Mouse (Mus musculus) kidney, postnatal 25 days (tissue): Measurements from ENCODE around the gene Ipo8.

Source experiments
- DNase-seq, 2 experiments: peaks; one replicate each; pipeline ENCODE4 v3.0.0; 2021; ENCODE audit warnings: mixed read lengths in 2 of 2

The Ipo8 gene

DNA sequence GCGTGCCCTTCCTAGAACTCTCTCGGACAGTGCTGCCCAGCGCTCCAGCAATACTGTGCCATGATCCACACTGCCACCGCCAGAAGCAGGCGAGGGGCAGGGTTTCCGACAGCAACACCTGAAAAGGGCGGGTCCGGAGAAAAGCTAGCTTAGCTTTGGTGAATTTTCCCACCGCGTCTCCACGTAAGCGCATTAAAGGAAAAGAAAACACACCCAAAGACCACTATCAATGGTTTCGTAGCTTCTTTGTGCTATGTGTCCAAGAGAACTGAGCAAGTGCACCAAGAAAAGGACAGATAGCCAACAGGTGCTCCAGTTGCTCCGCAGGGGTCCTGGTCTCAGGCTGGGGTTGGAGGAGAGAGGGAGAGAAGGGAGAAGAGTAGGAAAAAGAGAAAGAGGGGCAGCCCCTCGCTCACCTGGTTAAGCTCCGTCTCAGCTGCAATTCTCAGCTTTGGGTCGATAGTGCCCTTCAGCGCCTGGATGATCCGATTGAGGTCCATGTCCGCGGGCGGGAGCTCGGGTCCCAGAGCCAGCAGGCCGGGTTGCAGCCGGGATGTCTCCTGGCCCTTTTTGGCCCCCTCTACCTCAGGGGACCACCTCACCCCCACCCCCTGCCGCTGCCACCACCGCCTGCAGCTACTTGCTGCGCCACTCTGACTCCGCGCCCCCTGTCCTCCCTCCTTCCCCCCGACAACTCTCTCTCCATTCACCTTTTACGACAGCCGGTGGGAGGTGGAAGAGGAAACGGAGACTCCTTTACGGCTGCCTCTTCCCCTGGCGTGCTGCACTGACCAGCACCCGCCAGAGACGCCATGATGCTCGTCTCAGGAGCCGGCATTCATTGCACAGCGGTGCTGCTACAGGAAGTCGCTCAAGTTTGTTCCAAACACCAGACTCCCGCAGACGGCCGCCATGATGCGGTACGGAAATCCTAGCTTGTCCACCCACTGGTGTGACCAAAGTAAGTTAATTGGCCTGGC lies at the start of gene Ipo8:
Ipo8 (minus strand) TSS at position 720 of the 980 bp plus-strand sequence.
- DNase-seq = peak; percentile 93 to 97

DNA sequence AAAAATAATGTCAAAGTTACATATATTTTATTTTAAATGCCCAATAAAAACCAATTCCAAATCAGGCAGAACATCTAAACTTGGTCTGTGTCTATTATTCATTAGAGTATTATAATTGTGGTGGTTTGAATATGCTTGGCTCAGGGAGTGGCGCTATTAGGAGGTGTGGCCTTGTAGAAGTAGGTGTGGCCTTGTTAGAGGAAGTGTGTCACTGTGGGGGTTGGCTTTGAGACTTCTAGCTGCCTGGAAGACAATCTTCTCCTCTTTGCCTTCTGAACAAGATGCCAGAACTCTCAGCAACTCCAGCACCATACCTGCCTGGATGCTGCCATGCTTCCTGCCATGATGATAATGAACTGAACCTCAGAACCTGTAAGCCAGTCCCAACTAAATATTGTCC lies 42.6 kb upstream of the Ipo8 start:
- no peak for DNase-seq

DNA sequence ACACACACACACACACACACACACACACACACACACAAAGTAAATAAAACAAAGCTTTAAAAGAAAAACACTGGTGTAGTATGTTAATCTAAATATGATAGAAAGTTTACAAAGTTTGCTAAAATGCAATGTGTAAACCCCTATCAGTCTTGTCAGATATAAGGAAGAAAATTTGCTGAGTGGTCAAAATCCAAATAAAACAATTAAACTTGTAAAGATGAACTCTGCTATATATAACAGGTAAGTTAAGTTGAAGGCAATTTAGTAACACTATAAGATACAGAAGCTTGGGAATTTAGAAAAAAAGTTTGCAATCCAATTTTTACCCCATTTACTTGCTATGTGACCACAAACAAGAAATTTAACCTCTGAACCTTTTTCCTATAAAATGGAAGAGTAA lies 14.4 kb upstream of the Ipo8 start:
- no peak for DNase-seq

DNA sequence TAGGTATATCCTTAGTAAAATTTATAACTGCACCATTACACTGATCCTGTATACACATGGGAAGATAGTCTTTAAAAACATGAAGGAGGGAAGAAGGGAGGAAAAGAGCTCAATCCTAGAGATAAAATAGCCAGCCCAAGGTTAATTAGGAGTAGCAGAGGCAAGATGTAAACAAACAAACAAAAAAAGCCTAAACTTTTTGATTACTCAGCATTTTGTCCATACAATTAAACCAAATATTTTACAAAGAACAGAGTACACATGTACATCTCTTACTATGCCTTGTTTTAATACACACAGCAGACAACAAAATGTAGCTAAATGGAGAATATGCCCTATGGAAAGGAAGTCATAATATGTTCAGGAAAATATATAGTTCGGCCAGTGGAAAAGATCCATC lies 10.5 kb upstream of the Ipo8 start:
- DNase-seq = no peak

DNA sequence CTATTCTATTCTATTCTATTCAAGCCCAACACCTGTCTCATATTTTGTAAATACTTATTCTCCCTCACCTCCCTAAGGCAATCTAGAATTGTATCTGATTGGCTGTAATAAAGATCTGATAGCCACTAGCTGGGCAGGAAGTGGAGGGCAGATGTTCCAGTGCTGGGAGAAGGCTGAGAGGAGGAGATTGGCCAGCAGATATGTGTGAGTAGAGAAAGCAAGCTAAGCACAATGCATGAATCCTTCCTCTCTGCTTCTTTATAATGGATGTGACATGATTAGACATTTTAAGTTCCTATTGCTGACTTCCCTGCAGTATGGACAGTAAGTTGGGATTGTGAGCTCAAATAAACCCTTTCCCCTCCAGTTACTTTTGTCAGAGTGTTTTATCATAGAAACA lies 7.2 kb upstream of the Ipo8 start:
- no peak for DNase-seq

DNA sequence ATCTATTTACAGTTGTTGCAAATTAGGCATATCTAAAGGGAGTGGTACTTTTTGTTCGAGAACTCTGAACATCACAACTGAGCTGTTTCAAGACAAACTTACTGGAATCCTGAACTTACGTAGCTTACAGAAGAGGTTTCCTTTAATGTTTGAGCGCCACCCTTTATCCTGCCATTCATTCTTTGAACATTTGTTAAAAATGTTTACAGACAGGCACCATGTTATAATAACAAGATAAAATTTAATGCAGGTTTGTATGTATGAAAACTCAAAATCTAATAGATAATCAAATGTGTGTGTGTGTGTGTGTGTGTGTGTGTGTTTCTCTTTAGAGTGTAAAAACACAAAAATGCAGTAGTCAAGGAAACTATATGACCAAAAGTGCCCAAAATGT lies 458 bp upstream of the Ipo8 start:
- no peak for DNase-seq

DNA sequence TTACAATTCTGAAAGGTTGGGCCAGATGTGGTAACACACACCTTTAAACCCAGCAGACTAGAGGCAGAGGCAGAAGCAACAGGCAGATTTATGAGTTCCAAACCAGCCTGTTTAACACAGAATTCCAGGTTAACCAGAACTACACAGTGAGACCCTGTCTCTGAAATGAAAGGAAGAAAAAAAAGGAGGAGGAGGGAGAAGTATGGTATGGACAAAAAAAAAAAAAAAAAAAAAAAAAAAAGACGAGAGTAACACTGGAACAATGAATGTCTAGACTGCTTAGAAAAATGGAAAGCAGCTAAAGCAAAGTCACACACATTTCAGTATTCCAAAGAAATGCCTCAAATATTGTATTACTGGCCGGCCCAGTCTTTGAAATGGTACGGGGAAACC lies 916 bp downstream of the Ipo8 start:
- DNase-seq = no peak

DNA sequence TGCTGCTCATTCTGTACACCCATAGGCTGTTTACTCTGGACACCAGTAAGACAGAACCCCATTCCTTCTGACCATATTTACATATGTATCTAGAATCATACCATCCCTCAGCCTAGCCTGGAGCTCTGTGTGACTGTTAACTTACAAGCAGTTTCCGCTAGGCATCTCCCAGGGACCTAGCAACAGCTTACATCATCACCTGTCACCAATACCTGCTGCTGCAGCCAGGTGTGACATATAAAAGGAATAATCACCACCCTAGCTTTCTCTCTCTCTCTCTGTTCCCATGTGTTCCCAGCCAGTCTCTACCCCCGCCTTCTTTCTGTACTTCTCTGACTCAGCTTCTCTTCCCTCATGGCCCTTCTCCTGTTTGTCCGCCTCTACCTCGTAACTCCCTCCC lies 5.1 kb downstream of the Ipo8 start:
- peak in 1 of 2 experiments; percentile 14 for DNase-seq

DNA sequence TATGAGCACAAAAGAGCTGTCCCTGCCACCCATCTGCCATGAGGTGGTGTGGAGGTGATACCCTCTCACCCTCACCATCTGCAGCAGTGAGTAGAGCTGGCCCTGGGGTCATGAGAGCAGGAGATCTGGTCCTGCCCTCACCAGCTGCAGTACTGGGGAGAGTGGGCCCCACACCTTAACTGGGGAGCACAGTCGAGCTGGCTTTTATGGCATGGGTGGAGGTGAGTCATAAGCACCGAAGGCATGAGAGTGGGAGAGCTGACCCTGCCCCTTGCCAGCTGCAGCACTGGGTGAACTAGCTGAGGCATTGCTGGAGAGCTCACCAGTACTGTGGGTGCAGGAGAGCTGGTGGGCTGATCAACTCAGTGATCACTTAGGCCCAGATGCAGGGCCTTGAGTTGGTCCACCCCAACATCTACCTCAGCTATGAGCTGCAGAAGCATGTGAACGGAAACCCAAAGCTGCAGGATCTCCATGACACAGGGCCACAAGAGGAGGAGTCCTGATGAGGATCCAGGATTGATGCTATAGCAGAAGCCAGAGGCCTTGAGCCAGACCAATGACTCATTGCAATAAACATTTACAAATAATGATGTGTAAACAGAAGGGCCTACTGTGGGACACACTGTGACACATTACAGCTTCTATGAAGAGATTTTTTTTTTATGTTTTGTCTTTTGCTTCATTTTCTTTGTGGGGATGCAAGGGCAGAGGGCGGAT lies 12.5 kb downstream of the Ipo8 start:
- DNase-seq = no peak

DNA sequence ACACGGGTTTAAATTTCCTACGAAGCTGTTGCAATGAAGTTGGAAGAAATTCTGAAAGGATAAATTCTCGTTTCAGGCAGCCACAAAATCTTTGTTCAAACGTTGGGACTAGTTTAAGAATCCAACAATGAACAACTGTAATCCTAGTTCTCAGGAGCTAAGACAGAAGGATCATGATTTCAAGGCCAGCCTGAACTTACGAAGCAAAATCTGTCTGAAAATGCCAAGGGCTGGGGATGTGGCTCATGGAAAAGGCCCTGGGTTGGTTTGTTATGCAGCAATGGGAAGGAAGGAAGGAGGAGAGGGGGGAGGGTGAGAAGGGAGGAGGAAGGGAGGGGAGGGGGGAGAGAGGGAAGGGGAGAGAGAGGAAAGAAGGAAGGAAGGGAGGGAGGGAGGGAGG lies 14.5 kb downstream of the Ipo8 start:
- DNase-seq = no peak

DNA sequence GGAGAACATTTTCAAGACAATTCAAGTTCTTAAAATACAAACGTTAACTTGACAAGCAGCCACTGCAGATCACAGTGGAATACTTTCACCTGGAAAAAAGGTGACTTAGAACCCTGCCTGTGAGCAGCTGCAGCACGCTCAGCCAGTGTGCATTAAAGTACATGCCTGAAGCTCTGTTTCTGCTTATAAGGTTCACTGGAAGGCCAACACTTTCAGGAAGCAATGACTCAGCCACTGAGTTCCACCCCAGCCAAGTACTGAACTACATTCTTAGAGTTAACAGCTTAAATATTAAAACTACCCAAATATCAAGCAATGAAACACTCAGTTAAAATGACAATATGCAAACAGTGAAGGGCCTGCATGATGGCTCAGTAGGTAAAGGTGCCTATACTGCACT lies 20.1 kb downstream of the Ipo8 start:
- DNase-seq = no peak

DNA sequence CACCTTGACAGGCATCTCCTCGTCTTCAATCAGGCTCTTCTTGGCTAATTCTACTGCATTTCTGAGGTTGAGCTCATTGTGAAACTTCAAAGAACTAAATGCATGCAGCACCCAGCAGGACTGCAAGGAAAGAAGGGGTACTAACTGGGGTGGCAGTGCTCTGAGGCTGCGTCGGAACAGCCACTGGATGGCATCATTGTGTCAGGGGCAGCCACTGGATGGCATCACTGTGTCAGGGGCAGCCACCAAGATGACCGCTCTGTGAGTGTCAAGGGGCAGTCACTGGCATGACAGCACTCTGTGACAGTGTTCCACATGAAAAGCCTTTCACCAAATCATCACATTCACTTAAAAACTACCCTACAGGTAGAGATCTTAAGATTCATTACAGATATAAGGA lies 31.5 kb downstream of the Ipo8 start:
- DNase-seq = no peak

DNA sequence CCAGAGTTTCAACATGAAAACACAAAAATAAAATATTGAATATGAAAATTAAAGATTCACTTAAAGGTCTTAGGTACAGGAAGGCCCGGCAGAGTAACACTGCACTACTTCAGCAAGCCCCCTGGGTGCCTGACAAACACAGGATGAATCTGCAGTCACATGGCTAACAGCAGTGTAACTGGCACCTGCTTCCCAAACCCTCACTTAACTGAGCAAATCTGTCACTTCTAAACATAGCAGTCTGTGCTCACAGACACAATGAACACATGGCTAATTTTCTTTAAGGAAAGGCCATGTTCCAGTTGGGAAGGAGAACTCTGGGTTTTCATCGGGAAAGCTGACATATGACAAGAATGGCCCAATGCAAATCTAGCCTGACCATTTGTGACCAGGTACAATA lies 36.1 kb downstream of the Ipo8 start:
- DNase-seq = no peak

DNA sequence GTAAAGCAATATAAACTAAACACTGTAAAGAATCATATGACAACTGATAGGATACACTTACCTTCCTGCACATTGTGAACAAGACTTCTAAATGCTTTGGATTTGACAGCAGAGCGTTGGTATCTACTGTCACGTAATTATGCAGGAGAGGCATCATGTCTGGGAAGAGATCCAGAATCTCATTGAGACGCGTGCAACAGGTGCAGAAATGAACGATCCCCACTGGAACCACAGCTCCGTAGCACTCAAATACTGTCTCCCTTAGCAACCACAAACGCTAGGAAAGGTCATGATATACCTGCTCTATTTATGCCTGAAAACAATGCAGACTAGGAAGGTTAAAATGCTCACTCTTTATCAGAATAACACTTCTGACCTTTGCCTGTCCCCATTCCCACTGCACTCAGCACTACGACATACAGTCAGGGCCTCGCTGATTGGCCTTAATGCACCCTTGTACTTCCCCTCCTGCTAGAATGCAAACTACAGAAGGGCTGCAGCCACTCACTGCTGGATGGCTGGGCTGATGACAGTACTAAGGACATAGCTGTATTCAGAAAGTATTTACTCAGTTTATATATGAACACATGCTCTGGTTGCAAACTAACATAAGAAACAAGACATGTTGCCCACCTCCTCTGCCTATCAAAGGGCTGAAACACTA lies 42.1 kb downstream of the Ipo8 start:
- DNase-seq = no peak

DNA sequence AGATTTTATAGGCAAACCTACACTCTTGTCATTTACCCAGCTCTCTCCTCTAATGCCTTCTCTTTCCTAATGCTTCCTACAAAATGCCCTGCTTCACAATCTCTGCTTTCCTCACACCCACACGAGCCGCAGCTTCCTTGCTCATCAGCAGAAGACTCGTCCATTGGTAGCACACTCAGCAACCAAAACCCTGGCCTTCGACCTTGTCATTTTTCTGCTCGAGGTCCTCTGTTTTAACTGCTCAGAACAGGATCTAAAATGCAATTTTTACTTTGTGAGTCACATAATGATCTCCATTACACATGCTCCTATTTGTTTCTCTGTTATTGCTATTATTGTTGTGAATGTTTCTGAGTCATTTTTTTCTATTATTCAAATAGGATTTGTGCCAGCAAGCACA lies 45.1 kb downstream of the Ipo8 start:
- DNase-seq = no peak

DNA sequence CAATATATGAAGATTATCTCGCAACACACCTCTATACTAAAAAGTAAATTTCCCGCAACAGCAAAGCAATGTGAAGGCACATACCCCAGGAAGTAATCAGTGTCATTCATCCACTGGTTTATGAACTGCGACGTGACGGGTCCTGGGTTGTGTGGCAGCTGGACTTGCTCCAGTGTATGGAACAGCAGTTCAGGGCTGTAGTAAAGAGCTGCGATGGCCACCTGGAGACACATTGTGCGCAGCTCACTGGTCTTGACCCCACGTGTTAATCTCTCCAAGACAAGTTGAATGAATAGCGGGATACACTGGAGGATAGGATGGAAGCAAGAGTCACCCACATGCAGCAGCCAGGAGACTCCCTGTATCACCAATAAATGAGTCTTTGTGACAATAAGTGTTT lies 46.8 kb downstream of the Ipo8 start:
- DNase-seq = no peak

DNA sequence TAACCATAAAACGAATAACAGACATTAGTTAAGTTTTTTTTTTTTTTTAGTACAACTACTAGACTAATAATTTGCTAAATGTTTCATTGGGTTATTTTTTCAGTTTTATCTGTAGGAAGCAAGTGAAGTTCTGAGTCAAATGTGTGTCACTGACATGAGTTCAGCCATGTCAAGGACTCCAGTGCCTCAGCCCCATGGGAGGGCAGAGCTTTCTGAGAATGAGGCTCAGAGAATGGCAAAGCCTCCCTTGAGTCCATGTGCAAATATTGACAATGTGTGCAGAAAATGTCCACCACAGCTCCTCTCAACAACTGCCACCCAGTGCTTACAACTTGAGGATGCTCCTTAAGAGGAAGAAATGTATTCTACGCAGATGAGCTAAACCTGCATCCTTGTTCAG lies 55.0 kb downstream of the Ipo8 start:
- no peak for DNase-seq

DNA sequence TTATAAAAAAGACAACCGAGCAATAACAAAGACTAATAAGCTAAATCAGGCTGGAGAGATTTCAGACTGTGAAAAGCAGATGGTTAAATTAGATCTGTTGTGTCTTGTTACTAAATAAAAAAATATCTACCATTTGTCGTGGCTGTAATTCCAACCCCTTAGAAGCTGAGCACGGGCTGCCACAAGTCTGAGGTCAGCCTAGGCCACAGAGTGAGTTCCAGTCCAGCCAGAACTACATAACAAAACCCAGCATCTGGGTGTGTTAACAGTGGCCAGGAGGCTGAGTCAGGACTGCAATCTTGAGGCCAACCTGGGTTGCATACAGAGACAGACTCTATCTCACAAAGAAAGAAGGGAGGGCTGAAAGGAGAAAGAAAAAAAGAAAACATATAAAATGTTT lies 59.8 kb downstream of the Ipo8 start:
- DNase-seq = no peak

DNA sequence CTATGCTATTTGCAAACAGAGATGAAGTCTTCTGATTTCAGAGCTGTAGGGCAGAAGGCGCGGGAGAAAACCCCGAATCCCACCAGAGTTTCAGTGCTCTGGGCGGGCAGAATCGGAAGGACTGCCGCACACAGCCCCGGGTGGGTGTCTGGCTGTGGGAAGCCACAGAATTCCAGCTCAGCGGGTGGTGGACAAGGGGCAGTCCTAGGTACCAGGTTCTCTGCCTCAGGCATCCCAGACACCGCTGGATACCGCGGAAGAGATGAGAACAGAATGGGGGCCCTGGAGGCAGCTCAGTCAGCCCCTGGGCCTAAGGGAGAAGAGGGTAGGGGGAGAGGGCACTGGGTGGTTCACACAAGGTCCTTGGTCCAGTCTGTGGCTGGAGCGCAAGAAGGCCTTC lies 62.8 kb downstream of the Ipo8 start:
- DNase-seq = no peak

DNA sequence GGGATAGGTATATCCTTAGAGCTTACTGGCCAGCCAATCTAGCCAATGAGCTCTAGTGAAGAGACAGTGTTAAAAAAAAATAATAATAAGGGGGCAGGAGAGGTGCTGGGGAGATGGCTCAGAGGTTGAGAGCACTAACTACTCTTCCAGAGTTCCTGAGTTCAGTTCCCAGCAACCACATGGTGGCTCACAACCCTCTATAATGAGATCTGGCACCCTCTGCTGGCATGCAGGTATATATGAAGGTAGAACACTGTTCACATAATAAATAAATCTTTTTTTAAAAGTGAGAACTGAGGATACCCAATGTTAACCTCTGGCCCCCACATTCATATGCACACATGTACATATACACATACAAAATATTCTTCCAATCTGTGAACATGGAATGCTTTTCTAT lies 64.0 kb downstream of the Ipo8 start:
- no peak for DNase-seq

DNA sequence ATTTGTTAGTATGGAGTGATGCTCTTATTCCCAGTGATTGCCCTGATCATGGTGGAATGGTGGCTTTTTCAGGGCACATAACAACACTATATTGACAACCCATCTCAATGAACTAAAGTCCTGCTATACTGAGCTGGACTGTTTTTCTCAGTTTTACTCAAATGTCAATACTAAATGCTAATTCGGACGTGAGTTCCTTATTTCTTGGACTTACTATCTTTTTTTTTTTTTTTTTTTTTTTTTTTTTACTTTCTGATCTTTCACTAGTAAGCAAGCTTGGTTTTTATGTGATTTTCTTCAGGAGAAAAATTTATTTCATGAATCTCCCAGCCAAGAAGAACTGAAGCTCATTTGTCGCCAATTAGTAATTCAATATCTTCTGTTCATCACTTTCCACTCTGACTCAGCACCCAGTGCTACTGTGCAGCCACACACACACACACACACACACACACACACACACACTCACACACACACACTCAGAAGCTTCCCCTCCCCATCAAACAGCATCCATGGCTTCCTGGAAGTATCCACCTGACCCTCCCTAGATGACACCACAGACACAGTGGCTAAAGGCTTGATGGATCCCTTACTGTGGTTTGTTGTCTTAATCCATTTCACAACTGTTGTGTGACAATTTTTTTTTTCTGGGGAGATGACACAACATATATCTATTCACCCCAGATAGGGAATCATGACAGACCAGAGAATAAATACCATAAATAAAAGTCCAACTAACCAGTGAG lies 69.1 kb downstream of the Ipo8 start:
- no peak for DNase-seq

DNA sequence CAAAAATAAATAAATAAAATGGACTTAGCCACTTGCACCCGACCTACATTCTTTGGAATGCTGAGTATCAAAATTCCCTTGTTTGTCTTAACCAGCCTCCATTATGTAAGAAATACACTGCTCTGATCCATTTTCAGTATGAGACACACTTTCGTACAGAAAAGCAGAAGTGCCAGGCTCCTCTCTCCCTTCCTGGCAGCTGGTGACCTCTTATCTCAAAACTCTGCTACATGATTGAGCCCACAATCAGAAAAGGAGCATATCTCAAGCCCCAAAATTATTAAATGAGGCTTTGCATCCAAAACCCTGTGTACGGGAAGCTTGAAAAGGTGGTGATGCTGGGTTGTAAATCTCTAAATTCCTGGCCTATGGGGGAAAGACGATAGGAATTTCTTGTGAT lies 69.8 kb downstream of the Ipo8 start:
- DNase-seq = no peak

DNA sequence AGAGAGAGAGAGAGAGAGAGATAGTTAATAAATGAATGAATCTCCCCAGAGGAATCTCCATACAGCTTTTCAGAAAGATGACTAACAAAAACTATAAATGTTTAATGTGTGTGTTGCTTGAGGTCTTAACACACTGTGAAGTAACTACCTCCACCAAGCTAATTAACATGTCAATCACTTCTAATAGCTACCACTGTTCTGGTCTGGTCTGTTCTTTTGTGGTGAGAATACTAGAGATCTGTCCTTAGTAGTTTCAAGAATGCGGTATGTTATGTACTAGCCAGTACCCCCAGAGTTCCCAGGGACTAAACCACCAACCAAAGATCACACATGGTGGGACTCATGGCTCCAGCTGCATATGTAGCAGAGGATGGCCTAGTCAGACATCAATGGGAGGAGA lies 74.7 kb downstream of the Ipo8 start:
- no peak for DNase-seq
